14 mouse cellular contexts compared by ENCODE assay signal in the genomic region with DNA sequence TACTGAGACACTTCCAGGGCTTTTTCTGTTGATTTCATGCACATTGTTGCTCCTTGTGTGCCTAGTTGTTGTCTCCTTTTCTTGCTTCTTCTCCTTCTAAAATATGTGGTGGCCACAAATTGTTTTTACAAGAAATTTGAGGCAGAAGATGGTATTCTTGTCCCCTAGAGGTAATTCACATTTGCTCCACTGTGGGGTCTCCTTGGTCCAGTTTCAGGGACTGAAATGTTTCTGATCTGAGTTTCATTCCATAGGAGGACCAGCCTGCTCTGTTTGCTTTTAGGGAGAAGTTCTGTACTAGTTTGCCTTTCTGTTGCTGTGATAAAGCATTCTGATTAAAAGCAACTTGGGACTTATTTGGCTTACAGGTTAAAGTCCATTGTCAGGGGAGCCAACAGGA. TPM values are rescaled to one million over a fixed set of nuclear protein-coding genes. Genes with fewer than 3 reads are reported as not detected.
DNase-seq lines count a peak whose midpoint lies in the region; ATAC-seq and TF ChIP-seq lines count a peak whose summit lies in the region.
"Had no signal": no experiment of that assay in that cellular context is flagged by ENCODE, and none has a peak within 500 bp of the region (broad histone marks: within the 10 kb centered on the region; RNA-seq: fewer than 3 reads in every experiment).

No protein-coding gene starts in this region.

- H3K27me3 ChIP-seq in forebrain, embryonic 12.5 days = no peaks in the 10 kb centered on the region
- peaks cover 1% of the 10 kb centered on the region for H3K27me3 ChIP-seq in forebrain, embryonic 10.5 days (ENCODE audit: poor library complexity, severe bottlenecking)
- peaks cover under 1% of the 10 kb centered on the region; the same call in 1 of the 2 replicates for H3K27me3 ChIP-seq in limb, embryonic 12.5 days
- H3K27me3 ChIP-seq in limb, embryonic 10.5 days (ENCODE audit: low read depth, poor library complexity, severe bottlenecking) = no peaks in the 10 kb centered on the region
- H3K27me3 ChIP-seq in hindbrain, embryonic 14.5 days (ENCODE audit: control insufficient read depth, insufficient read depth, low read length) = no peaks in the 10 kb centered on the region
- no peaks in the 10 kb centered on the region for H3K27me3 ChIP-seq in neural tube, embryonic 13.5 days
- H3K27me3 ChIP-seq in liver, postnatal 0 days (ENCODE audit: insufficient read depth, low read length) = peaks cover 29% of the 10 kb centered on the region

- H3K4me3 ChIP-seq in forebrain, embryonic 12.5 days (replicated peaks) = no peak overlapping the region
- H3K4me3 ChIP-seq in forebrain, embryonic 10.5 days = no peak overlapping the region
- H3K4me3 ChIP-seq in limb, embryonic 12.5 days (replicated peaks) = no peak overlapping the region
- no peak overlapping the region for H3K4me3 ChIP-seq in limb, embryonic 10.5 days
- no peak overlapping the region for H3K4me3 ChIP-seq in hindbrain, embryonic 14.5 days (replicated peaks; ENCODE audit: low read length)
- no peak overlapping the region for H3K4me3 ChIP-seq in neural tube, embryonic 13.5 days
- no peak overlapping the region for H3K4me3 ChIP-seq in liver, postnatal 0 days (ENCODE audit: low read depth, low read length)
- H3K4me3 ChIP-seq: heart, adult 2 months; liver, embryonic 12.5 days had no signal

- DNase-seq in forebrain, embryonic 10.5 days (ENCODE audit: extremely low spot score, low spot score) = no peak
- DNase-seq in limb, embryonic 10.5 days (ENCODE audit: low spot score) = no peak
- DNase-seq in hindbrain, embryonic 14.5 days (ENCODE audit: low spot score) = no peak
- DNase-seq in adrenal gland, postnatal 14 days = no peak
- no peak for DNase-seq in liver, postnatal 0 days
- DNase-seq: cerebellum, adult 2 months; heart, adult 2 months; heart, postnatal 10 days; kidney, adult 18-20 months had no signal

- TF ChIP-seq EP300 in liver, postnatal 0 days (IDR thresholded peaks at IDR 0.05; ENCODE audit: low read depth) = no peak

- no peak overlapping the region for H3K27ac ChIP-seq in forebrain, embryonic 12.5 days
- no peak overlapping the region for H3K27ac ChIP-seq in forebrain, embryonic 10.5 days
- no peak overlapping the region for H3K27ac ChIP-seq in limb, embryonic 12.5 days
- H3K27ac ChIP-seq in limb, embryonic 10.5 days = no peak overlapping the region
- no peak overlapping the region for H3K27ac ChIP-seq in hindbrain, embryonic 14.5 days
- no peak overlapping the region for H3K27ac ChIP-seq in neural tube, embryonic 13.5 days (replicated peaks)
- H3K27ac ChIP-seq in liver, postnatal 0 days (ENCODE audit: low read depth) = no peak overlapping the region
- H3K27ac ChIP-seq: heart, adult 2 months; liver, embryonic 12.5 days; macrophage had no signal

- H3K9me3 ChIP-seq in forebrain, embryonic 12.5 days = no peaks in the 10 kb centered on the region
- no peaks in the 10 kb centered on the region for H3K9me3 ChIP-seq in forebrain, embryonic 10.5 days
- no peaks in the 10 kb centered on the region for H3K9me3 ChIP-seq in limb, embryonic 12.5 days
- H3K9me3 ChIP-seq in limb, embryonic 10.5 days (replicated peaks) = no peaks in the 10 kb centered on the region
- H3K9me3 ChIP-seq in hindbrain, embryonic 14.5 days (ENCODE audit: control insufficient read depth, low read length) = no peaks in the 10 kb centered on the region
- no peaks in the 10 kb centered on the region for H3K9me3 ChIP-seq in neural tube, embryonic 13.5 days
- H3K9me3 ChIP-seq in liver, postnatal 0 days (ENCODE audit: low read length) = no peaks in the 10 kb centered on the region
- H3K9me3 ChIP-seq: liver, embryonic 12.5 days had no signal

- TF ChIP-seq CTCF in liver, postnatal 0 days (IDR thresholded peaks at IDR 0.05; ENCODE audit: low read depth) = no peak

- H3K4me2 ChIP-seq in forebrain, embryonic 12.5 days = peak overlapping the region; percentile 25
- H3K4me2 ChIP-seq in limb, embryonic 12.5 days = no peak overlapping the region; the same call in 1 of the 2 replicates
- peak overlapping the region; percentile 16 for H3K4me2 ChIP-seq in hindbrain, embryonic 14.5 days (replicated peaks)
- H3K4me2 ChIP-seq in neural tube, embryonic 13.5 days = peak overlapping the region; percentile 83
- no peak overlapping the region for H3K4me2 ChIP-seq in liver, postnatal 0 days (ENCODE audit: low read depth, low read length)
- H3K4me2 ChIP-seq: liver, embryonic 12.5 days had no signal

- no peak for ATAC-seq in forebrain, embryonic 12.5 days (ENCODE audit: low FRiP score)
- ATAC-seq in limb, embryonic 12.5 days (ENCODE audit: insufficient number of reproducible peaks, insufficient read depth, low FRiP score, low TSS enrichment, low read depth) = no peak
- ATAC-seq in hindbrain, embryonic 14.5 days (ENCODE audit: low FRiP score) = no peak
- no peak for ATAC-seq in neural tube, embryonic 13.5 days (ENCODE audit: low read depth)
- no peak for ATAC-seq in liver, postnatal 0 days
- ATAC-seq: liver, embryonic 12.5 days had no signal

- 0 out of 2 replicates have a peak, but pooled peaks cover 6% of the 10 kb centered on the region for H3K36me3 ChIP-seq in forebrain, embryonic 12.5 days (replicated peaks)
- peaks cover 8% of the 10 kb centered on the region for H3K36me3 ChIP-seq in forebrain, embryonic 10.5 days (replicated peaks)
- peaks cover 5% of the 10 kb centered on the region; the same call in 1 of the 2 replicates for H3K36me3 ChIP-seq in limb, embryonic 12.5 days
- H3K36me3 ChIP-seq in limb, embryonic 10.5 days = peaks cover 11% of the 10 kb centered on the region
- no peaks in the 10 kb centered on the region for H3K36me3 ChIP-seq in hindbrain, embryonic 14.5 days (replicated peaks; ENCODE audit: control insufficient read depth, insufficient read depth)
- H3K36me3 ChIP-seq in neural tube, embryonic 13.5 days = peaks cover 4% of the 10 kb centered on the region; the same call in 1 of the 2 replicates
- H3K36me3 ChIP-seq in liver, postnatal 0 days (replicated peaks; ENCODE audit: insufficient read depth, low read length) = no peaks in the 10 kb centered on the region
- H3K36me3 ChIP-seq: liver, embryonic 12.5 days had no signal

- peaks cover 51% of the 10 kb centered on the region for H3K4me1 ChIP-seq in forebrain, embryonic 12.5 days
- peaks cover 65% of the 10 kb centered on the region for H3K4me1 ChIP-seq in forebrain, embryonic 10.5 days
- H3K4me1 ChIP-seq in limb, embryonic 12.5 days (replicated peaks) = peaks cover 37% of the 10 kb centered on the region
- H3K4me1 ChIP-seq in limb, embryonic 10.5 days = peaks cover 41% of the 10 kb centered on the region
- peaks cover 37% of the 10 kb centered on the region for H3K4me1 ChIP-seq in hindbrain, embryonic 14.5 days (replicated peaks; ENCODE audit: control insufficient read depth, insufficient read depth, low read length)
- H3K4me1 ChIP-seq in neural tube, embryonic 13.5 days (replicated peaks) = peaks cover 73% of the 10 kb centered on the region
- peaks cover 4% of the 10 kb centered on the region; the same call in 1 of the 2 replicates for H3K4me1 ChIP-seq in liver, postnatal 0 days (ENCODE audit: insufficient read depth)

- 0 out of 2 replicates have a peak overlapping the region, but pooled peaks have one; percentile 17 for H3K9ac ChIP-seq in forebrain, embryonic 12.5 days
- H3K9ac ChIP-seq in limb, embryonic 12.5 days (replicated peaks) = 0 out of 2 replicates have a peak overlapping the region, but pooled peaks have one; percentile 8
- no peak overlapping the region; the same call in 1 of the 2 replicates for H3K9ac ChIP-seq in hindbrain, embryonic 14.5 days
- no peak overlapping the region for H3K9ac ChIP-seq in neural tube, embryonic 13.5 days
- no peak overlapping the region for H3K9ac ChIP-seq in liver, postnatal 0 days (replicated peaks)
- H3K9ac ChIP-seq: liver, embryonic 12.5 days had no signal

RNA-seq across cellular contexts. Expression of a gene that starts 3.7 kb away (rescaled TPM):
- polyA plus RNA-seq in forebrain, embryonic 12.5 days (2016; fragmentation: Nextera tagmentation; extraction: Ambion mirVana) = 121 and 124 TPM in 2 replicates
- polyA plus RNA-seq in forebrain, embryonic 10.5 days (2016; fragmentation: Nextera tagmentation; extraction: Ambion mirVana) = 50.0 and 55.2 TPM in 2 replicates
- 72.6 and 74.4 TPM in 2 replicates for polyA plus RNA-seq in limb, embryonic 12.5 days (2016; fragmentation: Nextera tagmentation; extraction: Ambion mirVana)
- polyA plus RNA-seq in limb, embryonic 10.5 days (2016; fragmentation: Nextera tagmentation; extraction: Ambion mirVana) = 50.3 and 50.7 TPM in 2 replicates
- 243 and 270 TPM in 2 replicates for polyA plus RNA-seq in hindbrain, embryonic 14.5 days (2014; fragmentation: Nextera tagmentation; extraction: Ambion mirVana)
- 188 and 208 TPM in 2 replicates for polyA plus RNA-seq in neural tube, embryonic 13.5 days (2015; fragmentation: Nextera tagmentation; extraction: Ambion mirVana)
- total RNA-seq in adrenal gland, postnatal 14 days (2021) = 67.3 and 107 TPM in 2 replicates
- polyA plus RNA-seq in liver, postnatal 0 days (2015; fragmentation: Nextera tagmentation; extraction: Ambion mirVana) = 14.3 and 16.5 TPM in 2 replicates

Comparison
In these comparisons a context has a peak if more than half of its experiments do, and no peak if none do; other contexts are left out.
1. H3K4me2 ChIP-seq: peak in forebrain, embryonic 12.5 days (single experiment), hindbrain, embryonic 14.5 days (single experiment) and neural tube, embryonic 13.5 days (single experiment); none in limb, embryonic 12.5 days (single experiment) and liver, postnatal 0 days (single experiment).
2. H3K9ac ChIP-seq: peak in forebrain, embryonic 12.5 days (single experiment) and limb, embryonic 12.5 days (single experiment); none in hindbrain, embryonic 14.5 days (single experiment), neural tube, embryonic 13.5 days (single experiment) and liver, postnatal 0 days (single experiment).